Mouse (Mus musculus): Measurements from ENCODE around the gene Srsf1. TPM values are rescaled to one million over a fixed set of nuclear protein-coding genes. Genes with fewer than 3 reads are reported as not detected.

The Srsf1 gene
- total RNA-seq, 2 experiments from 2014 or later: 80.2 to 99.7 TPM

GRCm38 (mm10) chr11:88068411-88069245 lies 21.5 kb downstream of the Srsf1 start:
- intact Hi-C loops (cut with DNase I): loop anchor here (1.0 to 2.0 kb wide), 6 partner anchors 16 to 94 kb away; partner anchors contain the start of gene Cuedc1
- DNase-seq: peak; percentile 77 to 84

- no peak for DNase-seq
- intact Hi-C loops (cut with DNase I): loop anchor here (1.0 to 2.0 kb wide), 5 partner anchors 16 to 94 kb away; partner anchors contain the start of gene Cuedc1
Measured at GRCm38 (mm10) chr11:88069246-88069570, 22.0 kb downstream of the Srsf1 start.

GRCm38 (mm10) chr11:88070392-88070791 lies 23.2 kb downstream of the Srsf1 start:
- no peak for DNase-seq
- intact Hi-C loops (cut with DNase I): no loop called here

GRCm38 (mm10) chr11:88071113-88071512 lies 23.9 kb downstream of the Srsf1 start:
- intact Hi-C loops (cut with DNase I): no loop called here
- no peak for DNase-seq

- intact Hi-C loops (cut with DNase I): no loop called here
- no peak for DNase-seq
Measured at GRCm38 (mm10) chr11:88073343-88073875, 26.2 kb downstream of the Srsf1 start.

GRCm38 (mm10) chr11:88075701-88076100 lies 28.5 kb downstream of the Srsf1 start:
- intact Hi-C loops (cut with DNase I): no loop called here
- no peak for DNase-seq

GRCm38 (mm10) chr11:88076394-88076793 lies 29.2 kb downstream of the Srsf1 start:
- intact Hi-C loops (cut with DNase I): no loop called here
- no peak for DNase-seq

- DNase-seq: no peak
- intact Hi-C loops (cut with DNase I): loop anchor here (2.0 kb wide), 1 partner anchor 15 kb away; the partner anchor contains the start of gene Vezf1
Measured at GRCm38 (mm10) chr11:88083699-88084098, 36.5 kb downstream of the Srsf1 start.

- intact Hi-C loops (cut with DNase I): no loop called here
- DNase-seq: peak; percentile 85 to 87
Measured at GRCm38 (mm10) chr11:88086737-88087627, 39.8 kb downstream of the Srsf1 start.

- intact Hi-C loops (cut with DNase I): no loop called here
- DNase-seq: no peak
Measured at GRCm38 (mm10) chr11:88089150-88089549, 42.0 kb downstream of the Srsf1 start.

- intact Hi-C loops (cut with DNase I): no loop called here
- no peak for DNase-seq
Measured at GRCm38 (mm10) chr11:88090293-88090692, 43.1 kb downstream of the Srsf1 start.

- no peak for DNase-seq
- intact Hi-C loops (cut with DNase I): no loop called here
Measured at GRCm38 (mm10) chr11:88091949-88092348, 44.8 kb downstream of the Srsf1 start.

GRCm38 (mm10) chr11:88097173-88097572 lies 50.0 kb downstream of the Srsf1 start:
- peak; percentile 41 to 52 for DNase-seq

GRCm38 (mm10) chr11:88098021-88098729 lies 51.0 kb downstream of the Srsf1 start, which contains the start of gene Cuedc1:
Cuedc1 (plus strand) TSS chr11:88098058.
- intact Hi-C loops (cut with DNase I): loop anchor here (2.0 kb wide), 2 partner anchors 29 to 65 kb away; partner anchors contain the start of gene Vezf1
- no peak for DNase-seq

More at GRCm38 (mm10) chr11:88097173-88097572, 50.0 kb downstream of the Srsf1 start:
- intact Hi-C loops (cut with DNase I): no loop called here

- peak; percentile 82 to 89 for DNase-seq
- intact Hi-C loops (cut with DNase I): loop anchor here (2.0 kb wide), 2 partner anchors 30 to 64 kb away; partner anchors contain the start of gene Vezf1
Measured at GRCm38 (mm10) chr11:88098787-88099598, 51.8 kb downstream of the Srsf1 start.

- intact Hi-C loops (cut with DNase I): loop anchor here (2.0 kb wide), 2 partner anchors 31 to 63 kb away; partner anchors contain the start of gene Vezf1
Measured at GRCm38 (mm10) chr11:88099599-88100023, 52.4 kb downstream of the Srsf1 start.

GRCm38 (mm10) chr11:88100170-88100569 lies 53.0 kb downstream of the Srsf1 start:
- no peak for DNase-seq
- intact Hi-C loops (cut with DNase I): no loop called here

More at GRCm38 (mm10) chr11:88099599-88100023, 52.4 kb downstream of the Srsf1 start:
- peak; percentile 87 to 88 for DNase-seq
